Mouse (Mus musculus) brain, embryonic 14.5 days (tissue): ENCODE measurements at regions not wholly inside any gene's neighbourhood (a gene's known extent, or its start where the extent isn't known, plus 50 kb on each side); places are given as distances from the start of the nearest gene placed in this dataset.

Experiments used
- CTCF ChIP-seq: fragments of 200-500 bp; IDR thresholded peaks from 2 replicates; pipeline ENCODE4 v1.5.1; 2012; ENCODE audit warnings: inconsistent platforms, mild to moderate bottlenecking, moderate library complexity, borderline replicate concordance; ENCODE audit not compliant: insufficient read depth, insufficient read length; ENCODE audit errors: extremely low read depth
- POLR2A ChIP-seq: fragments of 200-500 bp; IDR thresholded peaks from 2 replicates; pipeline ENCODE4 v1.6.1; 2012; ENCODE audit warnings: mild to moderate bottlenecking, inconsistent platforms, borderline replicate concordance; ENCODE audit not compliant: poor library complexity, insufficient read depth, insufficient read length, severe bottlenecking; ENCODE audit errors: extremely low read depth

- TF ChIP-seq CTCF (no peak), POLR2A (no peak)
Observed at GRCm38 (mm10) chr2:139114523-139114922, 379.2 kb upstream of the Sptlc3 start.
